Mouse (Mus musculus): ENCODE measurements at regions not wholly inside any gene's neighbourhood (a gene's known extent, or its start where the extent isn't known, plus 50 kb on each side); places are given as distances from the start of the nearest gene placed in this dataset.

DNA sequence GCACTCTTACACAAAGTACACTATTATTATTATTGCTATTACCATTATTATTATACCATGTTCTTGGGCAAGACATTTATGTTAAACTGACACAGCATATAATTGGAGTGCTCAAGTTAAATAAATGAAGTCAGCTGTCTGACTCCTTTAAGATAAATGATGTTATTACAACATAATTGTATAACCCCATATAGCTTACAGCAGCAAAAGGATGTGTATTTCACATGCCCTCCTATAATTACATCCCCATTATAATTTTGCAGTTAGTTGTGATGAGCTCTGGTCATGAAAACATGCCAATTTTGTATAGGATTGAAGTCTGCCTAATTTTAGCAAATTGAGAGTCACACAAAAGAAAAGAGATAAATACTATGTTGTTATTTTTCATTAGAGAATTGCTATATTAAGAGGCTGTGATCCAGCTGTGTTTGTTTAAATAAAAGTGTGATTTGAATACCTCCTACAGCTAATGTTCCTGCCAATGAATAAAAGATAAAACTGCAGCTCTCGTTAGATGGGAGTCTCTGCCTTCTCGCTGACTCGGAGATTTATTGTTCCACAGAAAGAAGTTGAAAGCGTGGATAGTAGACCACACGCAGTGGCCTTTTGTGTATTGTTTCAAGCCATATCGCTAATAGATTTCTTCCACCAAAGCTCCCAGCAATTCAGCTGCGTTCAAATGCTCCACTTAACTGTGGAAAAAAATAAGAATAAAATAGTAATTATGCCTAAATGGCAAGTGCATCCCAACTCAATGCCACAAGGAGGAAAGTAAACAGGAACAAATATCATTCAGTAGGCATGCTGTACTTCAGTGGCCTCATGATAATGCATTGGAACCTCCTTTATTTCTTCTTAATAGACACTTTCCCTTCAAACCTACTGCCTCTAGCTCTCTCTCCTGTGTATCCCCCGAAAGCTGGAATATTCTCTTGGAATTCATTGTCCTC is 194.9 kb upstream of the Gm10192 start:
- DNase-seq = no peak

DNA sequence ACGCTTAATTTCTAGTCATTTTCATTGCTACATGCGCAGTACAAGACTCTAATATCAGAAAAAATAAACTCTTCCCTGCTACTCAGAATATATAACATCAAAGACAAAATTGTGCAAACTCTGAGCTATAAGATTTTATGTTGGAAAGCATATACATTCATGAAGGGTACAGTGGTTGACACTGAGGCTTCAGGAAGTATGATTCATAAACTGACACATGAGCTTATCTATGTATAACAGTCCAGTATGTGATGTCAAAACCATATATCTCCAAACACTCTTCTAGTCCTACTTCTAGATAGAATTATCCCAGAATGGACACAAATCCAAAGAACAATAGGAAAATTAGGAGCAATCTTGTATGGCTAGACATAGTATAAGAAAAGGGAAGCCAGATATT is 177.5 kb upstream of the Gm10192 start:
- DNase-seq = no peak

DNA sequence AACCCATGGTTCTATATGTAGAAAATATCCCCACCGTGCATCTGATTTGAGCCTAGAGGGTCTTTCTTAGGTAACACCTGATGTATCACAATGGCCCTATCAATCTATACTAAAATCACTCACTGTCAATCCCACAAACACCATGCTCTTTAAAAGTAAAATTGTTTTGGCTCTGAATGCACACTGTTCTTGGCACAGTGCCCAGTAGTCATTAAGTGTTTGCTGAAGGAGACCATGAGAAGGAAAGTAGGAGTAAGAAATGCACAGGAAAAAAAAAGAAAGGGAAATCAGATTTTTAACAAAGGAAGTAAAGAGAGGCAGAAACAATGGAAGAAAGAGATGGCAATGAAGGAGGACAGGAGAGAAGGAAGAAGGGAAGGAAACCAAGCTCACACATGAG is 175.0 kb upstream of the Gm10192 start:
- DNase-seq = no peak

DNA sequence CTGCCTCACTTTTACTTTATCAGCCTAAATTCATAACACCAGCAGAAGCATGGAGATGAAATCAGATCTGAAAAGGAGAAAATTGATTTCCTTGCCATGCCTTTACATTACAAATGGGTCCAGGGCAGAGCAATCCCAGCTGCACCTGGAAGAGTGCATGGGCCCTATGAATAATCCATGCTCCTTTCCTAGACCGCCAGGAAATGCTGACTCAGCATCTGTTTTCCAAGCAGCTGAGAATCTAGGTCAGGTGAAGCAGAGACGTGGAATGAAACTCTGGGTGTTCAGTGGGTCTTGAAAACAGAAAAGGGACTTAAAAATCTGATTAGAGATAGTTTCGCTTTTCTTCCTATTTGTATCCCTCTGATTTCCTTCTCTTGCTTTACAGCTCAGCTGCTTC is 163.8 kb upstream of the Gm10192 start:
- DNase-seq = no peak

DNA sequence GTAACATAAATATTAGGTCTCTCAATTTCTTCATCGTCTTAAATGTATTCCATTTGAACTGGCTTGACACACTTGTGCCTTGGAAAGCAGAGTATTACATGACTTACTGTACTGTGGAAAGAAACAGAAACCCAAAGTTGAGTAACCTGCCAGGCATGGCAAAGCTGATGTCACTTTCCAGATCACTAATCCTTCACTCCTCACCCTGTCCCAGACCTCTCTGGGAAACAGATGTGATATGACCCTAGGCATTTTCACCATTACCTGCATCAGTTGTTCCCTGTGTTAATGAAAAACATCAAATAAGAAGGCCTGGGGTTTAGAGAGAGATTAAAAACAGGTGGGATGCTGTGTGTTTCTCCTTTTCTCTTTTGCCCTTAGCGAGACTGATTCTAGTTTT is 161.4 kb upstream of the Gm10192 start:
- DNase-seq = no peak

DNA sequence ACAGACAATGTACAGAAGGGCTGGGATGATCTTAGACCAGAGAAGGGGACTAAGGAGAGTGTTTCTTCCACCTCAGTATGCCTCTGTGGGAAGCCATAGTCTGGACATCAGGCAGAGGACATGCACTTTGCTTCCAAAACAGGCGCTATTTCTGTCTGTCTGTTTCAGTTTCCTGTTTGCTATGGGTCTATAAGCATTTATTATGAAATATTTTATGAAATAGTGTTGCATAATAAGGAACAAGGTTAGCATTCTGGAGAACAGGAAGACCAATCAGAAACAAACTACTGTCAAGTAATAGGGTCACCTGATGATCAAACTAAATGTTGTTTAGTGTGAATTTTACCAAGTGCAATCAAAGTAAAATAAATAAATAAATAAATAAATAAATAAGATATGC is 160.4 kb upstream of the Gm10192 start:
- DNase-seq = no peak

Measured in liver (tissue).